Mouse (Mus musculus): ENCODE results near the gene Pheta1. TPM values are rescaled to one million over a fixed set of nuclear protein-coding genes. Genes with fewer than 3 reads are reported as not detected.

Pheta1 gene
- polyA plus RNA-seq, 1 experiment from 2014 or later = 50.5 TPM

Small RNAs within 50 kb of the gene (microRNA-seq; reads per million reads assigned to microRNA genes)
- gene Mir7031 = not detected

Other genes with a start within 250 kb of the Pheta1 start
- gene Acad12, start 230.0 kb upstream of the Pheta1 start, polyA plus RNA-seq (2016; fragmentation: Nextera tagmentation; extraction: Ambion mirVana) = 2.2 and 2.5 TPM in 2 replicates
- 1.9 TPM in 2 replicates for gene Acad10, start 188.5 kb upstream of the Pheta1 start, polyA plus RNA-seq (2016; fragmentation: Nextera tagmentation; extraction: Ambion mirVana)
- gene Brap, start 188.4 kb upstream of the Pheta1 start, polyA plus RNA-seq (2016; fragmentation: Nextera tagmentation; extraction: Ambion mirVana) = 51.5 and 52.8 TPM in 2 replicates
- gene Atxn2, start 137.6 kb upstream of the Pheta1 start, polyA plus RNA-seq (2016; fragmentation: Nextera tagmentation; extraction: Ambion mirVana) = 95.3 and 102 TPM in 2 replicates
- 11.4 and 12.1 TPM in 2 replicates for gene Sh2b3, start 11.3 kb upstream of the Pheta1 start, polyA plus RNA-seq (2016; fragmentation: Nextera tagmentation; extraction: Ambion mirVana)
- gene Cux2, start 201.1 kb downstream of the Pheta1 start, polyA plus RNA-seq (2016; fragmentation: Nextera tagmentation; extraction: Ambion mirVana) = 25.7 and 27.0 TPM in 2 replicates